Mouse (Mus musculus) neural tube, embryonic 14.5 days (tissue): ENCODE results near the gene Usp19. TPM values are rescaled to one million over a fixed set of nuclear protein-coding genes. Genes with fewer than 3 reads are reported as not detected.

Experiments used
- ATAC-seq: fragments of 200-750 bp; cut with Nextera tagmentation; 2 replicates; pipeline ENCODE4 v1.8.0; 2017; ENCODE audit warnings: low read depth, mild to moderate bottlenecking, moderate TSS enrichment, moderate library complexity
- H3K27ac ChIP-seq: fragments of 300-500 bp; sonication (generic); 2 replicates; pipeline ENCODE4 v1.5.1; 2014; ENCODE audit warnings: low read depth, mild to moderate bottlenecking, control low read depth, low read length, moderate library complexity, mixed read lengths
- H3K27me3 ChIP-seq: fragments of 300-500 bp; sonication (generic); 2 replicates; pipeline ENCODE4 v1.6.1; 2014; ENCODE audit warnings: low read length; ENCODE audit not compliant: control insufficient read depth, insufficient read depth
- H3K36me3 ChIP-seq: fragments of 300-500 bp; sonication (generic); 2 replicates; pipeline ENCODE4 v1.6.1; 2014; ENCODE audit warnings: low read length, mixed read lengths; ENCODE audit not compliant: control insufficient read depth, insufficient read depth
- H3K4me1 ChIP-seq: fragments of 300-500 bp; sonication (generic); 2 replicates; pipeline ENCODE4 v1.6.1; 2014; ENCODE audit warnings: low read length; ENCODE audit not compliant: control insufficient read depth, insufficient read depth
- H3K4me2 ChIP-seq: fragments of 300-500 bp; sonication (generic); 2 replicates; pipeline ENCODE4 v1.6.1; 2014; ENCODE audit warnings: mild to moderate bottlenecking, low read depth, low read length, control low read depth
- H3K4me3 ChIP-seq: fragments of 300-500 bp; sonication (generic); 2 replicates; pipeline ENCODE4 v1.5.1; 2014; ENCODE audit warnings: low read depth, low read length, control low read depth, mixed read lengths
- H3K9ac ChIP-seq: fragments of 300-500 bp; sonication (generic); replicated peaks from 2 replicates; pipeline ENCODE4 v1.6.1; 2014; ENCODE audit warnings: low read depth, mild to moderate bottlenecking, control low read depth, low read length, mixed read lengths
- H3K9me3 ChIP-seq: fragments of 300-500 bp; sonication (generic); 2 replicates; pipeline ENCODE4 v1.6.1; 2016; ENCODE audit warnings: low read length; ENCODE audit not compliant: control insufficient read depth
- WGBS: fragments of 180-500 bp; shearing (Covaris S2); extraction: QIAGEN DNeasy Blood & Tissue Kit; methylation state at CpG from one replicate; pipeline ENCODE4 v1.1.7; 2014; 5-methylcytosine and 5-hydroxymethylcytosine counted together
- polyA plus RNA-seq: library from polyadenylated mRNA; unstranded; fragments of >200 nt; fragmentation: Nextera tagmentation; extraction: Ambion mirVana; gene quantifications from 2 replicates; pipeline ENCODE4 v1.2.1, GENCODE M21; 2014

Usp19 gene
- polyA plus RNA-seq, 1 experiment from 2014 or later = 66.1 TPM

- Histone ChIP-seq H3K4me2 (peak overlapping the region; percentile 68), H3K4me3 (peak overlapping the region; percentile 69), H3K27me3 (no peaks in the 10 kb centered on the region), H3K9ac (peak overlapping the region; percentile 72), H3K9me3 (no peaks in the 10 kb centered on the region), H3K4me1 (peaks cover 10% of the 10 kb centered on the region), H3K27ac (no peak overlapping the region), H3K36me3 (peaks cover 10% of the 10 kb centered on the region)
- ATAC-seq = no peak
- WGBS = 94% methylated on average over 5 of the region's 5 CpGs
Measured at GRCm38 (mm10) chr9:108461675-108462074, 28.7 kb upstream of the Usp19 start.

- WGBS = 96% methylated on average over 10 of the region's 10 CpGs
- ATAC-seq = no peak
- H3K4me1 ChIP-seq = peaks cover 10% of the 10 kb centered on the region
- H3K4me3 ChIP-seq = no peak overlapping the region
- no peak overlapping the region for H3K27ac ChIP-seq
- H3K4me2 ChIP-seq = no peak overlapping the region
- peaks cover 10% of the 10 kb centered on the region for H3K36me3 ChIP-seq
- no peak overlapping the region for H3K9ac ChIP-seq
- H3K27me3 ChIP-seq = no peaks in the 10 kb centered on the region
- H3K9me3 ChIP-seq = no peaks in the 10 kb centered on the region
Measured at GRCm38 (mm10) chr9:108462192-108462591, 28.2 kb upstream of the Usp19 start.

- no peaks in the 10 kb centered on the region for H3K27me3 ChIP-seq
- no peak overlapping the region for H3K9ac ChIP-seq
- H3K4me2 ChIP-seq = no peak overlapping the region
- no peaks in the 10 kb centered on the region for H3K9me3 ChIP-seq
- no peak overlapping the region for H3K4me3 ChIP-seq
- ATAC-seq = no peak
- H3K36me3 ChIP-seq = peaks cover 10% of the 10 kb centered on the region
- peaks cover 10% of the 10 kb centered on the region for H3K4me1 ChIP-seq
- 97% methylated on average over 9 of the region's 9 CpGs for WGBS
- no peak overlapping the region for H3K27ac ChIP-seq
Measured at GRCm38 (mm10) chr9:108463713-108464112, 26.7 kb upstream of the Usp19 start.

GRCm38 (mm10) chr9:108466219-108466618 is 24.2 kb upstream of the Usp19 start:
- Histone ChIP-seq H3K9ac (no peak overlapping the region), H3K4me1 (peaks cover 8% of the 10 kb centered on the region), H3K4me2 (no peak overlapping the region), H3K9me3 (no peaks in the 10 kb centered on the region), H3K27ac (no peak overlapping the region), H3K36me3 (peaks cover 10% of the 10 kb centered on the region), H3K27me3 (no peaks in the 10 kb centered on the region), H3K4me3 (no peak overlapping the region)
- WGBS = 93% methylated on average over 2 of the region's 2 CpGs
- ATAC-seq = no peak

GRCm38 (mm10) chr9:108469430-108469829 is 21.0 kb upstream of the Usp19 start:
- no peaks in the 10 kb centered on the region for H3K9me3 ChIP-seq
- H3K36me3 ChIP-seq = no peaks in the 10 kb centered on the region; the same call in 1 of the 2 replicates
- H3K27me3 ChIP-seq = no peaks in the 10 kb centered on the region
- no peak overlapping the region for H3K9ac ChIP-seq
- H3K4me3 ChIP-seq = no peak overlapping the region
- no peak for ATAC-seq
- H3K27ac ChIP-seq = no peak overlapping the region
- no peaks in the 10 kb centered on the region for H3K4me1 ChIP-seq
- 84% methylated on average over 5 of the region's 5 CpGs for WGBS
- H3K4me2 ChIP-seq = no peak overlapping the region

- no peaks in the 10 kb centered on the region; the same call in 1 of the 2 replicates for H3K36me3 ChIP-seq
- H3K9me3 ChIP-seq = no peaks in the 10 kb centered on the region
- H3K9ac ChIP-seq = no peak overlapping the region
- WGBS = 78% methylated on average over 4 of the region's 4 CpGs
- H3K4me1 ChIP-seq = no peaks in the 10 kb centered on the region
- H3K27ac ChIP-seq = no peak overlapping the region
- no peak for ATAC-seq
- no peaks in the 10 kb centered on the region for H3K27me3 ChIP-seq
- H3K4me2 ChIP-seq = no peak overlapping the region
- no peak overlapping the region for H3K4me3 ChIP-seq
Measured at GRCm38 (mm10) chr9:108469845-108470244, 20.6 kb upstream of the Usp19 start.

- H3K4me3 ChIP-seq = no peak overlapping the region
- ATAC-seq = no peak
Measured at GRCm38 (mm10) chr9:108474528-108474927, 15.9 kb upstream of the Usp19 start.

GRCm38 (mm10) chr9:108478638-108479156 is 11.7 kb upstream of the Usp19 start:
- WGBS = under 1% methylated on average over 20 of the region's 20 CpGs
- H3K4me3 ChIP-seq = peak overlapping the region; percentile 28
- H3K27ac ChIP-seq = peak overlapping the region; percentile 34
- H3K27me3 ChIP-seq = no peaks in the 10 kb centered on the region
- ATAC-seq = peak; percentile 70
- H3K4me2 ChIP-seq = peak overlapping the region; percentile 43
- peaks cover 6% of the 10 kb centered on the region for H3K4me1 ChIP-seq
- H3K36me3 ChIP-seq = no peaks in the 10 kb centered on the region
- no peaks in the 10 kb centered on the region for H3K9me3 ChIP-seq
- peak overlapping the region; percentile 32; the same call in 1 of the 2 replicates for H3K9ac ChIP-seq

More at GRCm38 (mm10) chr9:108474528-108474927, 15.9 kb upstream of the Usp19 start:
- WGBS = 75% methylated on average over 1 of the region's 1 CpGs
- no peaks in the 10 kb centered on the region for H3K27me3 ChIP-seq
- H3K27ac ChIP-seq = no peak overlapping the region
- no peaks in the 10 kb centered on the region for H3K36me3 ChIP-seq
- H3K4me1 ChIP-seq = peaks cover 6% of the 10 kb centered on the region
- H3K9ac ChIP-seq = no peak overlapping the region
- H3K4me2 ChIP-seq = no peak overlapping the region
- H3K9me3 ChIP-seq = no peaks in the 10 kb centered on the region

- ATAC-seq = no peak
- peak overlapping the region; percentile 5; the same call in 1 of the 2 replicates for H3K27ac ChIP-seq
- H3K4me2 ChIP-seq = peak overlapping the region; percentile 43; the same call in 1 of the 2 replicates
- peak overlapping the region; percentile 32; the same call in 1 of the 2 replicates for H3K9ac ChIP-seq
- H3K4me3 ChIP-seq = no peak overlapping the region; the same call in 1 of the 2 replicates
- H3K9me3 ChIP-seq = no peaks in the 10 kb centered on the region
- WGBS = 33% methylated on average over 11 of the region's 11 CpGs
- peaks cover 6% of the 10 kb centered on the region for H3K4me1 ChIP-seq
- H3K36me3 ChIP-seq = no peaks in the 10 kb centered on the region
- no peaks in the 10 kb centered on the region for H3K27me3 ChIP-seq
Measured at GRCm38 (mm10) chr9:108479241-108479640, 11.2 kb upstream of the Usp19 start.
